Mouse (Mus musculus) forebrain, embryonic 14.5 days (tissue): ENCODE measurements at regions not wholly inside any gene's neighbourhood (a gene's known extent, or its start where the extent isn't known, plus 50 kb on each side); places are given as distances from the start of the nearest gene placed in this dataset.
"Not testable (repeated sequence)": the region's sequence is repeated elsewhere in the genome, so short reads cannot be mapped to it uniquely, and the experiment has no call there.

Experiments
- ATAC-seq: fragments of 200-750 bp; cut with Nextera tagmentation; 2 replicates; pipeline ENCODE4 v1.8.0; 2017; ENCODE audit warnings: mild to moderate bottlenecking, moderate library complexity
- DNase-seq: peaks from one replicate; pipeline ENCODE4 v3.0.0-alpha.2; 2015; ENCODE audit warnings: low spot score
- H3K27ac ChIP-seq: fragments of 300-500 bp; sonication (generic); 2 replicates; pipeline ENCODE4 v1.5.1; 2014; ENCODE audit warnings: low read depth, mild to moderate bottlenecking, control low read depth, low read length, moderate library complexity
- H3K27me3 ChIP-seq: fragments of 300-500 bp; sonication (generic); replicated peaks from 2 replicates; pipeline ENCODE4 v1.6.1; 2014; ENCODE audit warnings: low read length, control low read depth, mixed read lengths; ENCODE audit not compliant: control insufficient read depth, insufficient read depth
- H3K36me3 ChIP-seq: fragments of 300-500 bp; sonication (generic); 2 replicates; pipeline ENCODE4 v1.6.1; 2014; ENCODE audit warnings: low read length, control low read depth; ENCODE audit not compliant: control insufficient read depth, insufficient read depth
- H3K4me1 ChIP-seq: fragments of 300-500 bp; sonication (generic); 2 replicates; pipeline ENCODE4 v1.6.1; 2014; ENCODE audit warnings: antibody characterized with exemption, low read length, control low read depth; ENCODE audit not compliant: control insufficient read depth, insufficient read depth
- H3K4me2 ChIP-seq: fragments of 300-500 bp; sonication (generic); 2 replicates; pipeline ENCODE4 v1.6.1; 2014; ENCODE audit warnings: mild to moderate bottlenecking, control low read depth, low read length
- H3K4me3 ChIP-seq: fragments of 300-500 bp; sonication (generic); 2 replicates; pipeline ENCODE4 v1.5.1; 2014; ENCODE audit warnings: low read depth, low read length, control low read depth
- H3K9ac ChIP-seq: fragments of 300-500 bp; sonication (generic); 2 replicates; pipeline ENCODE4 v1.6.1; 2014; ENCODE audit warnings: mild to moderate bottlenecking, low read length, control low read depth, moderate library complexity
- H3K9me3 ChIP-seq: fragments of 300-500 bp; sonication (generic); replicated peaks from 2 replicates; pipeline ENCODE4 v1.6.1; 2016; ENCODE audit warnings: low read length, control low read depth, mixed read lengths; ENCODE audit not compliant: control insufficient read depth
- WGBS: fragments of 180-500 bp; shearing (Covaris S2); extraction: QIAGEN DNeasy Blood & Tissue Kit; methylation state at CpG from one replicate; pipeline ENCODE4 v1.1.7; 2014; 5-methylcytosine and 5-hydroxymethylcytosine counted together

DNA sequence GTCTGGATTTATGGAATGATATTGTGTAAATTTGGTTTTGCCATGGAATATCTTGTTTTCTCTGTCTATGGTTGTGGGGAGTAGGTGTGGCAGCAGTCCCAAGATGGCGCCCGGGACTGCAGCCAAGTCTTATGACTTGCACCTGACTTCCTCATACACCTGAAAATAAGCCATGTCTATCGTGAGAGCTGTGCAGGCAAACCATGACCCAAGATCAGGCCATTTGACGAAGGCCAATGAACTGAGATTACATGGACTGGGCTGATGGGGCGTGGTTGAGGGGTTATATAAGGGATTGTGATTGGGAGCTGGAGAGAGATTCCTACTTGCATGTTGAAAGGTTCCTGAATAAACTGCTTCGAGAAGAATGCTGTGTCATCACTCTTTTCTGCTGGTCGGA is 139.5 kb downstream of the Slc6a15 start:
- not testable (repeated sequence) for H3K27ac ChIP-seq, ATAC-seq, H3K27me3 ChIP-seq, H3K4me3 ChIP-seq, H3K36me3 ChIP-seq, H3K4me2 ChIP-seq, H3K9me3 ChIP-seq, DNase-seq, H3K9ac ChIP-seq, H3K4me1 ChIP-seq
- WGBS, result 91% methylated on average over 7 of the region's 7 CpGs

GRCm38 (mm10) chr10:103544502-103544901 is 176.9 kb downstream of the Slc6a15 start:
- peak; percentile 17 for DNase-seq
- 38% methylated on average over 2 of the region's 2 CpGs for WGBS
- H3K9me3 ChIP-seq, result no peaks in the 10 kb centered on the region

GRCm38 (mm10) chr10:103549510-103549909 is 181.9 kb downstream of the Slc6a15 start:
- DNase-seq (no peak), ATAC-seq (no peak)
- Histone ChIP-seq H3K4me3 (no peak overlapping the region), H3K27ac (no peak overlapping the region), H3K27me3 (no peaks in the 10 kb centered on the region), H3K9me3 (no peaks in the 10 kb centered on the region), H3K4me2 (no peak overlapping the region), H3K36me3 (no peaks in the 10 kb centered on the region), H3K9ac (no peak overlapping the region), H3K4me1 (no peaks in the 10 kb centered on the region)
- WGBS, result 93% methylated on average over 2 of the region's 2 CpGs

More at GRCm38 (mm10) chr10:103544502-103544901, 176.9 kb downstream of the Slc6a15 start:
- Histone ChIP-seq H3K27me3 (no peaks in the 10 kb centered on the region), H3K4me3 (no peak overlapping the region), H3K9ac (no peak overlapping the region), H3K27ac (no peak overlapping the region), H3K4me1 (no peaks in the 10 kb centered on the region), H3K36me3 (no peaks in the 10 kb centered on the region), H3K4me2 (no peak overlapping the region)
- no peak for ATAC-seq

DNA sequence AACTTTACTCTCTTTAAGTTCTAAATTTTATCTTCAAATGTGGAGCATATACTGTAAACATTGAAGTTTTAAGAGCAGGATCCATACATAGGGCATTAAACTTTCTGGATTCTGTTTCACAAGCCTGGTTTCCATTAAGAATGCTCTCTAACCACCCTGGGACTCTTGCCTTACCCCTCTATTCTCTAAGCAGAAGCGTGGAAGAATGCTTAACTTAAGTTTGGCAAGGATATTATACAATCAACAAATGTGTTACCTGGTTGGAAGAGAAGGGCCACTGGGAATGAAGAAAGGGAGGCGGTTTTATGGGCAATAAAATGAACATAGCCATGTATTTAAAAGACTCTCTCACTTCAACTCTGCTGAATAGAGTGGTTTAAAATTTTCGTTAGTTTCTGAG is 217.5 kb downstream of the Slc6a15 start:
- no peak overlapping the region for H3K4me2 ChIP-seq
- no peaks in the 10 kb centered on the region for H3K9me3 ChIP-seq
- no peak overlapping the region for H3K4me3 ChIP-seq
- H3K27me3 ChIP-seq, result no peaks in the 10 kb centered on the region
- no peak overlapping the region for H3K9ac ChIP-seq
- DNase-seq (no peak), ATAC-seq (no peak)
- H3K4me1 ChIP-seq, result no peaks in the 10 kb centered on the region
- 79% methylated on average over 3 of the region's 3 CpGs for WGBS
- H3K27ac ChIP-seq, result no peak overlapping the region
- no peaks in the 10 kb centered on the region for H3K36me3 ChIP-seq

DNA sequence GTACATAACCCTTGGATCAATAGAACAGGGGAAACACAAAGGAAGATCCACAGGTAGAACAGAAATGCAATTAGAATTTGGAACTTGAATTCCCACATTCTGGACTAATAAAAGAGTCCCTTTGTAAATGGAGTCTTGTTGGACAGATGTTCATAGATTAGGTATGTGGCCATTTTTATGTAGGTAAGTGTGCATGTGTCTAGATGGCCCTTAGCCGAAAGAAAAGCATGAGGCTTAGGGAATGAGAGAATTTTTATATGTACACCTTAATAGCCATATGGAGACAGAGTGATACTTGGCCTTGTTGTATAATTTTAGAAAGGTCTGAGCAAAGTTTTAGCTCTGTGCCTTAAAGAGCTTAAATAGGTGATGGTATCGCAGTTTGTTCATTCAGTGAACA is 217.9 kb downstream of the Slc6a15 start:
- H3K27ac ChIP-seq, result no peak overlapping the region
- no peaks in the 10 kb centered on the region for H3K9me3 ChIP-seq
- H3K4me2 ChIP-seq, result no peak overlapping the region
- DNase-seq (no peak), ATAC-seq (no peak)
- no peaks in the 10 kb centered on the region for H3K36me3 ChIP-seq
- no peaks in the 10 kb centered on the region for H3K4me1 ChIP-seq
- H3K4me3 ChIP-seq, result no peak overlapping the region
- 96% methylated on average over 2 of the region's 2 CpGs for WGBS
- no peaks in the 10 kb centered on the region for H3K27me3 ChIP-seq
- H3K9ac ChIP-seq, result no peak overlapping the region

DNA sequence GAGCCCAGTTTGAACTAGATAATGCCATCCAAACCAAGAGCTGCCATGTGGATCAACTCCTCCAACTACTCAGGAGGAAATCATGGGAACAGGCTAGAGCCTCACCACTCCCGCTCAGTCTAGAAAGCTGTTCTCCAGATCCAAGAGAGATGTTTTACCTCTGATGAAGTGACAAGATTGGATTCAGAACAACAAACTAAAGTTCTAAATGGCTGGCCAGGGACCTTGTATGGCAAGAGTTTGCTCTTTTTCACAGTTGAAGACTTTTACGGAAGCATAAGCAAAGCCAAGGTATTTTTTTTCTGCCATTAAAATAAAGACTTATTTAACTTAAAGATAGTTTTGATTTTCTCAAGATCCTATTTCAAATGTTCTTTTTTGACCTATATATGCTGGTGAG is 224.4 kb downstream of the Slc6a15 start:
- Histone ChIP-seq H3K27ac (no peak overlapping the region), H3K4me3 (no peak overlapping the region), H3K9me3 (no peaks in the 10 kb centered on the region), H3K4me2 (no peak overlapping the region), H3K36me3 (no peaks in the 10 kb centered on the region), H3K4me1 (no peaks in the 10 kb centered on the region), H3K27me3 (no peaks in the 10 kb centered on the region), H3K9ac (no peak overlapping the region)
- ATAC-seq (no peak), DNase-seq (no peak)
- 94% methylated on average over 2 of the region's 2 CpGs for WGBS

- H3K9ac ChIP-seq, result no peak overlapping the region
- H3K27me3 ChIP-seq, result no peaks in the 10 kb centered on the region
- ATAC-seq, result no peak
- H3K4me2 ChIP-seq, result no peak overlapping the region
- DNase-seq, result no peak
- 55% methylated on average over 2 of the region's 2 CpGs for WGBS
- H3K4me1 ChIP-seq, result no peaks in the 10 kb centered on the region
- H3K9me3 ChIP-seq, result no peaks in the 10 kb centered on the region
- H3K36me3 ChIP-seq, result no peaks in the 10 kb centered on the region
- H3K27ac ChIP-seq, result no peak overlapping the region
- H3K4me3 ChIP-seq, result no peak overlapping the region
These were observed 273.6 kb downstream of the Slc6a15 start for GRCm38 (mm10) chr10:103641162-103641561.

DNA sequence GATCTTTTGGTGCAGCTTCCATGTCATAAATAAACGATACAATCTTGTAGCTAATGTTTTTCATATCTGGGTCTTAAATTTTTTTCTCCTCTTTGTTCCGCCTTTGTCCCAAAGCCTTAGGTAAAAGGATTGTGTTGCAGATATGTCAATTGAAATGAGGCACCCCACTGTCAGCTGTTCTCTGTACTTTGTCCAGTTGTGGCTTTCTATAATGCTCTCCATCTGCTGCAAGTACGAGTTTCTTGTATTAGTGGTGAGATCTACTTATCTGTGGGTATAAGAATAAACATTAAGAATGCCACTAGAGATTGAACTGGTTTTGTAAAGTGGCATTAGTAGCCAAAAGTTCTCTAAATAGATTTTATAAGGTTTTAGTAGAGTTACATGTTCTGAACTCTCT is 282.3 kb downstream of the Slc6a15 start:
- 77% methylated on average over 3 of the region's 3 CpGs for WGBS
- Histone ChIP-seq H3K27me3 (no peaks in the 10 kb centered on the region), H3K4me3 (no peak overlapping the region), H3K36me3 (no peaks in the 10 kb centered on the region), H3K4me2 (no peak overlapping the region), H3K9me3 (no peaks in the 10 kb centered on the region), H3K27ac (no peak overlapping the region), H3K4me1 (no peaks in the 10 kb centered on the region), H3K9ac (no peak overlapping the region)
- no peak for DNase-seq
- no peak for ATAC-seq

DNA sequence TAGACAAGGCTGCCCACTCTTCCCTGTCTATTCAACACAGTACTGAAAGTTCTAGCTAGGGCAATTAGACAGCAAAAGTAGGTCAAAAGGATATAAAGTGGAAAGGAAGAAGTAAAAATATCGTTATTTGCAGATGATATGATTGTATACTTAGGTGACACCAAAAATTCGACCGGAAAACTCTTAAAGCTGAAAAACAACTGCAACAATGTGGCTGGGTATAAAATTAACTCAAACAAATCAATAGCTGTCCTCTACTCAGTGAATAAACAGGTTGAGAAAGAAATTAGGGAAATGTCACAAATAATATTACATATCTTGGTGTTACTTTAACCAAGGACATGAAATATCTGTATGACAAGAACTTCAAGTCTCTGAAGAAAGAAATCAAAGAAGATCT is 305.5 kb downstream of the Slc6a15 start:
- Histone ChIP-seq H3K36me3 (no peaks in the 10 kb centered on the region), H3K9ac (no peak overlapping the region), H3K27me3 (no peaks in the 10 kb centered on the region), H3K4me2 (no peak overlapping the region), H3K27ac (no peak overlapping the region), H3K4me3 (no peak overlapping the region), H3K4me1 (no peaks in the 10 kb centered on the region), H3K9me3 (no peaks in the 10 kb centered on the region)
- 88% methylated on average over 3 of the region's 3 CpGs for WGBS
- DNase-seq, result no peak
- no peak for ATAC-seq

GRCm38 (mm10) chr10:103673765-103674164 is 306.2 kb downstream of the Slc6a15 start:
- Histone ChIP-seq H3K4me1 (no peaks in the 10 kb centered on the region), H3K4me2 (no peak overlapping the region), H3K9me3 (no peaks in the 10 kb centered on the region), H3K27ac (no peak overlapping the region), H3K27me3 (no peaks in the 10 kb centered on the region), H3K36me3 (no peaks in the 10 kb centered on the region), H3K4me3 (no peak overlapping the region), H3K9ac (no peak overlapping the region)
- no peak for ATAC-seq
- DNase-seq, result no peak
- WGBS, result 90% methylated on average over 3 of the region's 3 CpGs
